Comparison of ENCODE assay signal across 8 mouse cellular contexts in the genomic region with DNA sequence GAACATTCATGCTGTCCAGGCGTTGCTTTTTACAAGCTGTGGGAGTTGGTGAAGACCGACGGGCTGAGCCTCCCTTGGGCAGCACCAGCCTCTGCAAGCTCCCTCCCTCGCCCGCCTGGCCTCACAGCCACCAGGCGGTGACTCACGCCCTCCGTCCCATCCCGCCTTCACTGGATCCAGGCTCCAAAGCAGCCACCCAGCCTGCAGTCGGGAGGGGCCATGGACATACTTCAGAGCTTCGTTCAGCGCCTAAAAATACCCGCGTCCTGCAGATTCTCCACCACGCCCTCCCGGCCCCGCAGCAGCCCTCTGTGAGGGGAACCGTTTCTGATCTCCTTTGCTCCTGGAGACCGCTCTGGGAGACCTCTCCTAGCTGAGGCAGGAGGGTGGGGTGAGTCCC. TPM values are rescaled to one million over a fixed set of nuclear protein-coding genes. Genes with fewer than 3 reads are reported as not detected.
DNase-seq lines count a peak whose midpoint lies in the region; ATAC-seq and TF ChIP-seq lines count a peak whose summit lies in the region.

No protein-coding gene starts in this region.

- H3K9ac ChIP-seq in heart, adult 2 months (ENCODE audit: low read depth, low read length): peak overlapping the region; percentile 31
- peak overlapping the region; percentile 46; the same call in 1 of the 2 replicates for H3K9ac ChIP-seq in midbrain, embryonic 12.5 days (replicated peaks)

- H3K9me3 ChIP-seq in midbrain, embryonic 12.5 days: no peaks in the 10 kb centered on the region

- H3K4me3 ChIP-seq in heart, adult 2 months: peak overlapping the region; percentile 15; the same call in 1 of the 2 replicates
- H3K4me3 ChIP-seq in midbrain, embryonic 12.5 days: no peak overlapping the region

- H3K4me1 ChIP-seq in heart, adult 2 months (ENCODE audit: control insufficient read depth, insufficient read depth, low read length): peaks cover 17% of the 10 kb centered on the region
- H3K4me1 ChIP-seq in midbrain, embryonic 12.5 days: peaks cover 11% of the 10 kb centered on the region; the same call in 1 of the 2 replicates

- no peaks in the 10 kb centered on the region for H3K36me3 ChIP-seq in heart, adult 2 months (ENCODE audit: control insufficient read depth, insufficient read depth, low read length)
- H3K36me3 ChIP-seq in midbrain, embryonic 12.5 days: peaks cover 20% of the 10 kb centered on the region

- peak overlapping the region; percentile 85 for H3K27ac ChIP-seq in heart, adult 2 months
- H3K27ac ChIP-seq in midbrain, embryonic 12.5 days (replicated peaks): no peak overlapping the region

- peak; percentile 54 for DNase-seq in layer of hippocampus, adult 9-11 months
- DNase-seq in layer of hippocampus, adult 8-10 months (ENCODE audit: low spot score in 2 of 2): no peak
- DNase-seq in adrenal gland, postnatal 36 days: peak; percentile 92 to 93
- DNase-seq in heart, adult 2 months: peak; percentile 81 to 90
- peak; percentile 48 to 79 for DNase-seq in kidney, postnatal 25 days
- no peak for DNase-seq in spleen, adult 18-20 months
- DNase-seq in cerebellum, adult 11-12 months: no peak

- ATAC-seq in midbrain, embryonic 12.5 days (ENCODE audit: low FRiP score, low read depth): no peak

- peak overlapping the region; percentile 25 for H3K4me2 ChIP-seq in midbrain, embryonic 12.5 days (replicated peaks)

- intact Hi-C loops in heart, adult 2 months (cut with DNase I): no loop called here

- H3K79me2 ChIP-seq in heart, adult 2 months (replicated peaks; ENCODE audit: control insufficient read depth, insufficient read depth, low read length): no peaks in the 10 kb centered on the region

- 0 out of 2 replicates have a peak, but pooled peaks have one; percentile 49 for TF ChIP-seq EP300 in heart, adult 2 months (IDR thresholded peaks at IDR 0.05; ENCODE audit: insufficient read depth, low read depth, low read length)

- TF ChIP-seq POLR2A in heart, adult 2 months (IDR thresholded peaks at IDR 0.05; ENCODE audit: insufficient read depth, low read depth, low read length): peak; percentile 66; the same call in 1 of the 2 replicates

- WGBS in heart, adult 2 months: 3% methylated on average over 19 of the region's 19 CpGs
- 8% methylated on average over 19 of the region's 19 CpGs for WGBS in midbrain, embryonic 12.5 days

- no peaks in the 10 kb centered on the region for H3K27me3 ChIP-seq in heart, adult 2 months (ENCODE audit: control insufficient read depth, insufficient read depth, low read length)
- no peaks in the 10 kb centered on the region for H3K27me3 ChIP-seq in midbrain, embryonic 12.5 days

- peak; percentile 53 for TF ChIP-seq CTCF in heart, adult 2 months (IDR thresholded peaks at IDR 0.05)

RNA-seq across cellular contexts. Expression of a gene that starts 9.1 kb away (rescaled TPM):
- 10 to 100 TPM; 57.1 to 66.2 (median 64.1) TPM for total RNA-seq in layer of hippocampus, adult 8-10 months (2022)
- 10 to 100 TPM; 74.3 to 84.4 TPM for total RNA-seq in adrenal gland, postnatal 36 days (2021)
- 10 to 100 TPM; 56.9 to 64.2 TPM for total RNA-seq in heart, adult 2 months (2021)
- polyA plus RNA-seq in heart, adult 2 months (2012; rRNA removed): 54.1 and 68.3 TPM in 2 replicates
- polyA plus RNA-seq in midbrain, embryonic 12.5 days (2016; fragmentation: Nextera tagmentation; extraction: Ambion mirVana): 255 and 263 TPM in 2 replicates

RNA-seq across cellular contexts. Expression of a gene that starts 16.6 kb away (rescaled TPM):
- 100 to 1,000 TPM; 149 to 190 (median 160) TPM for total RNA-seq in layer of hippocampus, adult 8-10 months (2022)
- 100 to 1,000 TPM; 219 to 227 TPM for total RNA-seq in adrenal gland, postnatal 36 days (2021)
- 100 to 1,000 TPM; 123 to 127 TPM for total RNA-seq in heart, adult 2 months (2021)
- polyA plus RNA-seq in heart, adult 2 months (2012; rRNA removed): 66.2 and 109 TPM in 2 replicates
- polyA plus RNA-seq in midbrain, embryonic 12.5 days (2016; fragmentation: Nextera tagmentation; extraction: Ambion mirVana): 206 and 213 TPM in 2 replicates

RNA-seq across cellular contexts. Expression of a gene that starts 21.1 kb away (rescaled TPM):
- under 1 TPM in 2 of 4 experiments, not detected in 2; 0.14 to 0.16 TPM for total RNA-seq in layer of hippocampus, adult 8-10 months (2022)
- not detected for total RNA-seq in adrenal gland, postnatal 36 days (2021)
- not detected for total RNA-seq in heart, adult 2 months (2021)
- polyA plus RNA-seq in heart, adult 2 months (2012; rRNA removed): 0.06 and 0.12 TPM in 2 replicates
- polyA plus RNA-seq in midbrain, embryonic 12.5 days (2016; fragmentation: Nextera tagmentation; extraction: Ambion mirVana): 0.04 TPM in 1 of 2 replicates, not detected in the other

RNA-seq across cellular contexts. Expression of a gene that starts 22.0 kb away (rescaled TPM):
- 10 to 100 TPM; 19.8 to 34.7 (median 23.3) TPM for total RNA-seq in layer of hippocampus, adult 8-10 months (2022)
- 100 to 1,000 TPM; 138 to 139 TPM for total RNA-seq in adrenal gland, postnatal 36 days (2021)
- total RNA-seq in heart, adult 2 months (2021): 10 to 100 TPM; 39.7 to 48.4 TPM
- 35.5 and 44.8 TPM in 2 replicates for polyA plus RNA-seq in heart, adult 2 months (2012; rRNA removed)
- 82.7 and 93.7 TPM in 2 replicates for polyA plus RNA-seq in midbrain, embryonic 12.5 days (2016; fragmentation: Nextera tagmentation; extraction: Ambion mirVana)

RNA-seq across cellular contexts. Expression of a gene that starts 36.1 kb away (rescaled TPM):
- not detected for total RNA-seq in layer of hippocampus, adult 8-10 months (2022)
- not detected for total RNA-seq in adrenal gland, postnatal 36 days (2021)
- total RNA-seq in heart, adult 2 months (2021): not detected
- polyA plus RNA-seq in heart, adult 2 months (2012; rRNA removed): not detected in 2 replicates
- polyA plus RNA-seq in midbrain, embryonic 12.5 days (2016; fragmentation: Nextera tagmentation; extraction: Ambion mirVana): not detected in 2 replicates

Comparison
In these comparisons a context has a peak if more than half of its experiments do, and no peak if none do; other contexts are left out.
1. DNase-seq: peak in layer of hippocampus, adult 9-11 months (single experiment), adrenal gland, postnatal 36 days (2 of 2), heart, adult 2 months (2 of 2) and kidney, postnatal 25 days (2 of 2); none in layer of hippocampus, adult 8-10 months (0 of 2), spleen, adult 18-20 months (0 of 2) and cerebellum, adult 11-12 months (single experiment).